Mouse (Mus musculus) forebrain, postnatal 0 days (tissue): Measurements from ENCODE around the gene Hoxc4. TPM values are rescaled to one million over a fixed set of nuclear protein-coding genes. Genes with fewer than 3 reads are reported as not detected.

ENCODE experiments used
- ATAC-seq: fragments of 200-750 bp; cut with Nextera tagmentation; 2 replicates; pipeline ENCODE4 v1.8.0; 2017; ENCODE audit warnings: mild to moderate bottlenecking, moderate library complexity
- DNase-seq: peaks from one replicate; pipeline ENCODE4 v3.0.0-alpha.2; 2015
- H3K27ac ChIP-seq: fragments of 300-500 bp; sonication (generic); 2 replicates; pipeline ENCODE4 v1.5.1; 2014; ENCODE audit warnings: low read depth, mild to moderate bottlenecking, antibody characterized with exemption, low read length, moderate library complexity, mixed read lengths
- H3K27me3 ChIP-seq: fragments of 300-500 bp; sonication (generic); 2 replicates; pipeline ENCODE4 v1.6.1; 2014; ENCODE audit warnings: mild to moderate bottlenecking, low read length, mixed read lengths; ENCODE audit not compliant: insufficient read depth
- H3K36me3 ChIP-seq: fragments of 300-500 bp; sonication (generic); 2 replicates; pipeline ENCODE4 v1.6.1; 2014; ENCODE audit warnings: mild to moderate bottlenecking, moderate library complexity; ENCODE audit not compliant: insufficient read depth
- H3K4me1 ChIP-seq: fragments of 300-500 bp; sonication (generic); 2 replicates; pipeline ENCODE4 v1.6.1; 2014; ENCODE audit warnings: antibody characterized with exemption; ENCODE audit not compliant: insufficient read depth
- H3K4me2 ChIP-seq: fragments of 300-500 bp; sonication (generic); 2 replicates; pipeline ENCODE4 v1.6.1; 2014; ENCODE audit warnings: low read depth, mild to moderate bottlenecking, moderate library complexity
- H3K4me3 ChIP-seq: fragments of 300-500 bp; sonication (generic); 2 replicates; pipeline ENCODE4 v1.5.1; 2014; ENCODE audit warnings: low read depth, low read length, mixed read lengths
- H3K9ac ChIP-seq: fragments of 300-500 bp; sonication (generic); 2 replicates; pipeline ENCODE4 v1.6.1; 2014; ENCODE audit warnings: mild to moderate bottlenecking
- H3K9me3 ChIP-seq: fragments of 300-500 bp; sonication (generic); 2 replicates; pipeline ENCODE4 v1.6.1; 2016; ENCODE audit warnings: low read length
- CTCF ChIP-seq: sonication (generic); IDR thresholded peaks from 2 replicates; pipeline ENCODE4 v1.5.1; 2016; ENCODE audit warnings: antibody characterized with exemption, control low read depth, low read depth
- WGBS: fragments of 180-500 bp; shearing (Covaris S2); extraction: QIAGEN DNeasy Blood & Tissue Kit; methylation state at CpG from one replicate; pipeline ENCODE4 v1.1.7; 2014; 5-methylcytosine and 5-hydroxymethylcytosine counted together
- polyA plus RNA-seq: library from polyadenylated mRNA; unstranded; fragments of >200 nt; fragmentation: Nextera tagmentation; extraction: Ambion mirVana; gene quantifications from 2 replicates; pipeline ENCODE4 v1.2.1, GENCODE M21; 2015
- total RNA-seq: library from RNA; depleted of rRNA; stranded (reverse); fragments of >200 nt; gene quantifications from 2 replicates; pipeline ENCODE4 v1.2.3, GENCODE M21; 2014

Hoxc4 gene
- total and polyA plus RNA-seq, 2 experiments from 2014 or later = not detected

DNA sequence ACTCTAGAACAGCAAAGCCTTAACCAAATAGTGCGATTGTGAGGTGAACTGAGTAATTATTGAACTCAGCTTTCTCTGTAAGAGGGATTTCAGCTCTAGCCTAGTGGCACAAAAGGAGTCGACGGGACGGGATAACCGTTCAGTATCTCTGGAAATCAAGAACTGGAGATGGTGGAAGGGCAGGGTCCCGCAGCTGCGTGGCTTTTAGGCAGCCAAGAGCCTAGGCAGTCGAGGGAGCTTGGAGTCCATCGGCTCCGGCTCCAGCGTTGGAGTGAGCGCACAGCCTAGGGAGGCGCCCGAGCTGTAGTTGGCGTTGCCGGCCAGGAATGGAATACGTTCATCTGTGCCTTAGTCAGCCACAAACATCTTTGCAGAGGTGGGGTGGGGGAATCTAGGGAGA lies 13.4 kb upstream of the Hoxc4 start:
- no peak for TF ChIP-seq CTCF
- ATAC-seq (no peak), DNase-seq (no peak)
- no peak overlapping the region for H3K4me3 ChIP-seq
- no peak overlapping the region for H3K9ac ChIP-seq
- under 1% methylated on average over 17 of the region's 17 CpGs for WGBS
- H3K27me3 ChIP-seq = peaks cover 99% of the 10 kb centered on the region
- H3K9me3 ChIP-seq = 0 out of 2 replicates have a peak, but pooled peaks cover 3% of the 10 kb centered on the region
- H3K4me2 ChIP-seq = no peak overlapping the region
- H3K27ac ChIP-seq = no peak overlapping the region
- no peaks in the 10 kb centered on the region for H3K36me3 ChIP-seq
- H3K4me1 ChIP-seq = no peaks in the 10 kb centered on the region

DNA sequence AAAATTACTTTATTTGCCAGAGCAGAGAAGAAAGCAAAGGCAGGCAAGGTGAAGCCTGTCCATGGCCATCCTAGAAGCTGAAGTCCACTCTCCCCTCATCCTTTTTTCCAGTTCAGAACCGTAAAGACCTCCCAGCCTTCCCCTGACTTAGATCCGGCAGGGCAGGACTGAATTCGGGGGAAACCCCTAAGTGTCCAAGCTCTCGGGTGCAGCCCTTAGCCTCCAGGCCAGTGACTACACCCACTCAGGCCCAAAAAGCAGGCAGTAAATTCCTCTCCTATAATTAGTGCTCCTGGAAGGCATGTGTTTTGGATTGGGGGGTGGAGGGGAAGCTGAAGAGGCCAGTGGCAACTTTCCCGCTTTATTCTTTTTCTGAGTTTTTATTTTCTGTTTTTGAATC lies 12.9 kb upstream of the Hoxc4 start:
- H3K27me3 ChIP-seq = peaks cover 99% of the 10 kb centered on the region
- no peaks in the 10 kb centered on the region for H3K4me1 ChIP-seq
- no peak overlapping the region for H3K4me3 ChIP-seq
- 0 out of 2 replicates have a peak, but pooled peaks cover 3% of the 10 kb centered on the region for H3K9me3 ChIP-seq
- H3K27ac ChIP-seq = no peak overlapping the region
- WGBS = 2% methylated on average over 5 of the region's 5 CpGs
- TF ChIP-seq CTCF = no peak
- H3K4me2 ChIP-seq = no peak overlapping the region
- DNase-seq = no peak
- ATAC-seq = no peak
- no peak overlapping the region for H3K9ac ChIP-seq
- no peaks in the 10 kb centered on the region for H3K36me3 ChIP-seq

DNA sequence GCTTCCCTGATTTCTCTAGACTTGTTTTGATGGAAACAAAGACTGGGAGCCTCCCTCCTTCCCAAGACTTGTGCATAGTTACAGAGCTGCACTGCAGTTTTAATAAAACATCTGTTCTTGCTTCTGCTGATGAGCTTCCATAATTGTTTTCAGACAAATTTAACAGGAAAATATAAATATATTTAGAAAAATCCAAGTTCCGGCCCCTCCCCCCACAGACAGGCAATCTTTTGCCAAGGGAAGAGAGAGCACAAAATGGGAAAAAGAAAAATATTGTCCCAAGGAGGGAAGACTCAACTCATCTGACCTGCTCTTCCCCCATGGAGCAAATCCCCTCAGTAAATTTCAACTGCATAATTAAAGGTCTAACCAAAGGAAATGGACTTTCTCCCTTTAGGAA lies 12.4 kb upstream of the Hoxc4 start:
- ATAC-seq (no peak), DNase-seq (no peak)
- Histone ChIP-seq H3K27me3 (peaks cover 98% of the 10 kb centered on the region), H3K4me1 (no peaks in the 10 kb centered on the region), H3K4me3 (no peak overlapping the region), H3K9ac (no peak overlapping the region), H3K9me3 (0 out of 2 replicates have a peak, but pooled peaks cover 3% of the 10 kb centered on the region), H3K36me3 (no peaks in the 10 kb centered on the region), H3K27ac (no peak overlapping the region), H3K4me2 (no peak overlapping the region)
- 17% methylated on average over 1 of the region's 1 CpGs for WGBS
- no peak for TF ChIP-seq CTCF

DNA sequence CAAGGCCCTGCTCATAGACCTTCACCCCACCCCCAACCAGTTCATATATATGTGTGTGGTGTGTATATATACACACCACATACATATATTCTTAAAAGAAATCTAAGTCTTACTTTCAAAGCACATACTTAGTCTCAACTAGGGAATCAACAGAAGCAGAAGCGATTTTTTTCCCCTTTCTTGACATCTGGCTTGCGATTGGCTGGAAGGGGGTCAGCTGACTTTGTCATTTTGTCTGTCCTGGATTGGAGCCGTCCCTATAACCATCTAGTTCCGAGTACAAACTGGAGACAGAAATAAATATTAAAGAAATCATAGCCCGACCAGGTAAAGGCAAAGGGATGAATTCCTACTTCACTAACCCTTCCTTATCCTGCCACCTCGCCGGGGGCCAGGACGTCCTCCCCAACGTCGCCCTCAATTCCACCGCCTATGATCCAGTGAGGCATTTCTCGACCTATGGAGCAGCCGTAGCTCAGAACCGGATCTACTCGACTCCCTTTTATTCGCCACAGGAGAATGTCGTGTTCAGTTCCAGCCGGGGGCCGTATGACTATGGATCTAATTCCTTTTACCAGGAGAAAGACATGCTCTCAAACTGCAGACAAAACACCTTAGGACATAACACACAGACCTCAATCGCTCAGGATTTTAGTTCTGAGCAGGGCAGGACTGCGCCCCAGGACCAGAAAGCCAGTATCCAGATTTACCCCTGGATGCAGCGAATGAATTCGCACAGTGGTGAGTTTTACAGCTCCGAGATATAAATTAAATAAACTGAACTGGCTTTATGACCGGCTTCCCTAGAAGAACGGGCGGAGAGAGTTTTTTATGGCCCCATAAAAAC lies 9.2 kb upstream of the Hoxc4 start:
- Histone ChIP-seq H3K36me3 (no peaks in the 10 kb centered on the region), H3K4me1 (no peaks in the 10 kb centered on the region), H3K4me3 (no peak overlapping the region), H3K4me2 (no peak overlapping the region), H3K27me3 (peaks cover 97% of the 10 kb centered on the region), H3K9me3 (0 out of 2 replicates have a peak, but pooled peaks cover 3% of the 10 kb centered on the region), H3K27ac (no peak overlapping the region), H3K9ac (no peak overlapping the region)
- ATAC-seq = no peak
- TF ChIP-seq CTCF = no peak
- 1% methylated on average over 27 of the region's 27 CpGs for WGBS
- DNase-seq = no peak

DNA sequence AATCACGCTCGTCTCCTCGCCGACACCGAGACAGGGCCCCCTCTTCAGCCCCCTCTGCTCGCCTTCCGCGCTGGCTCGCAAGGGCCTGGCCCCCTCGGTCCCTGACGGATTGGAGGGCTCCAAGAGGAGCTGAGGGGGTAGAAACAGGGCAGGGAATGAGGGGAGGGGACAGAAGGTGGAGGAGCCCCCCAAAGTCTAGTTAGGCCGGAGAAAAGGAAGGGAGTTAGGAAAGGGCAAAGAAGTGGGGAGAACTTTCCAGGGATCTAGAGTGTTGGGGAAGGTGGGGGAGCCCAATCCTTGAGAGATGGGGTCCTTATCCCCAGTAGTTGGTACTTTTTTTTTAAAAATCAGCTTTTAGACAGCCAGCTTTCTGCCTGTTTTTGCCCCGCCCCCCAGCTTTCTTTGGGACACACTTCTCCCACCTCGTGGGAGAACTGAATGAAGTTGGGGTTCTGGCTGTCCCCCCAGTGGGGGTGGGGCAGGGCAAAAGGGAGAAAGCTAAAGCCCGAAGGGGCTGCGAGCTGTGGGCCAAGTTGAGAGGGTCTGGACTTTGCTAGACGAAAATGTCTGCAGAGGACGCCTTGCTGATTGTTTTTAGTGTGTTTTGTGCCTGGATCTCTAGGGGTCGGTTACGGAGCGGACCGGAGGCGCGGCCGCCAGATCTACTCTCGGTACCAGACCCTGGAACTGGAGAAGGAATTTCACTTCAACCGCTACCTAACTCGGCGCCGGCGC lies 8.5 kb upstream of the Hoxc4 start:
- no peak for ATAC-seq
- no peak overlapping the region for H3K4me3 ChIP-seq
- H3K4me1 ChIP-seq = no peaks in the 10 kb centered on the region
- 4% methylated on average over 31 of the region's 31 CpGs for WGBS
- no peak overlapping the region for H3K27ac ChIP-seq
- 0 out of 2 replicates have a peak, but pooled peaks cover 3% of the 10 kb centered on the region for H3K9me3 ChIP-seq
- H3K9ac ChIP-seq = no peak overlapping the region
- no peak for DNase-seq
- TF ChIP-seq CTCF = no peak
- H3K27me3 ChIP-seq = peaks cover 97% of the 10 kb centered on the region
- H3K4me2 ChIP-seq = no peak overlapping the region
- H3K36me3 ChIP-seq = no peaks in the 10 kb centered on the region

DNA sequence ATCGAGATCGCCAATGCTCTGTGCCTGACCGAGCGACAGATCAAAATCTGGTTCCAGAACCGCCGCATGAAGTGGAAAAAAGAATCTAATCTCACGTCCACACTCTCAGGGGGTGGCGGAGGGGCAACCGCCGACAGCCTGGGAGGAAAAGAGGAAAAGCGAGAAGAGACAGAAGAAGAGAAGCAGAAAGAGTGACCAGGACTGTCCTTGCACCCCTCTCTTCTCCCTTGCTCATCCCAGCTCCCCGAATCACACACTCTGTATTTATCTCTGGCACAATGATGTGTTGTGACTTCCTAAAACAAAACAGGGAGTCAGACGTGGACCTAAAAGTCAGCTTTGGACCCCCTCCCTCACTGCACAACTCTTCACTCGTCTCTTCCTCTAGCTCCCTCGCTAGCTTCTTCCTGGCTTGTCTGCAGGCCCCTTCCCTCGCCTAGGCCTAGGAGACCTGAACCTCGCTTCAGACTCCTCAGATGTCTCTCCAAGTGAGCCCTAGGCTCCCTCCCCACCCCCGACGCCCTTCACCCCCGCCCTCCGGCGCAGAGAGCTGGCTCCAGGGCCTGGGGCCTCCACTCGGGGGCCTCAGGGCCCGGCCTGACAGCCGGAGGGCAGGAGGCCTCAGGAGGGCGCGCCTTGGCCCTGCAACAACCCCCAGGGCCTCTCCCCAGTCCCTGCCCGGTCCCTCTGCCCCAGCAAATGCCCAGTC lies 7.7 kb upstream of the Hoxc4 start:
- 0 out of 2 replicates have a peak, but pooled peaks cover 3% of the 10 kb centered on the region for H3K9me3 ChIP-seq
- no peak overlapping the region for H3K4me2 ChIP-seq
- no peaks in the 10 kb centered on the region for H3K4me1 ChIP-seq
- TF ChIP-seq CTCF = no peak
- H3K27me3 ChIP-seq = peaks cover 97% of the 10 kb centered on the region
- H3K9ac ChIP-seq = no peak overlapping the region
- 4% methylated on average over 28 of the region's 28 CpGs for WGBS
- ATAC-seq (no peak), DNase-seq (no peak)
- H3K27ac ChIP-seq = no peak overlapping the region
- H3K4me3 ChIP-seq = no peak overlapping the region
- no peaks in the 10 kb centered on the region for H3K36me3 ChIP-seq
